Mouse (Mus musculus): ENCODE measurements around the gene Kctd13.

Kctd13 gene

DNA sequence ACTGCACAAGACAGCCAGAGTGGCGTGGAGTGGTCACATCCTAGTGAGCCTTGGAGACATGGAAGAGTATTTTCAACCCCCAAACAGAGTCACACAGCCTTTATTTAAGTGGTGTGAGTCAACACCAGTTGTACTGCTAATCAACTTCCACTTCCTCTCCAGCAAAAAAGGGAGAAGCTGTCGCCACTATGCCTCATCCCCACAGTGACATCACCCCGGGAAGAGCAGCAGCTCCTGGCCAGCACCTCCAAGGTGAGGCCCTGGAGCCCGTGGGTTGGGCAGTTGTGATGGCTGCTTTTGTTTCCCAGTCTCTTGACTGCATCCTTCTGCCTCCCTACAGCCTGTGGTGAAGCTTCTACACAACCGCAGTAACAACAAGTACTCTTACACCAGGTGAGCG lies 12.5 kb downstream of the Kctd13 start:
- DNase-seq (ENCODE audit: extremely low spot score, low spot score) = no peak

DNA sequence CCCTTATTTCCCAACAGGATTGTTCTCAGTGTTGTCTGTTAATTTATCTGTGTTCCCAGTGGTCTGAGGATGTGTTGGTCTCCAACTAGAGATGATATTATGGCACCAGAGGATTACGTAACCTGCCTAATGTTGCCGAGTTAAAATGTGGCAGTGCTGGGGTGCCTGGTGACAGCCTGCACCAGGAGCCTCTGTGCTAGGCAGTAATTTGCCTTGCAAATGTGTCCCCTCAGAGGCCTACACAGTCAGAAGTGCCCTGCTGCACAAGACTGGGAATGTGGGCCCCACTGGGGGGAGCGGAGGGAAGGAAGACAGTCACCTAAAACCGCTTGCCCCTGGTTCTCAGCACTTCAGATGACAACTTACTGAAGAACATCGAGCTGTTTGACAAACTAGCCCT lies 13.1 kb downstream of the Kctd13 start:
- no peak for DNase-seq (ENCODE audit: extremely low spot score, low spot score)

DNA sequence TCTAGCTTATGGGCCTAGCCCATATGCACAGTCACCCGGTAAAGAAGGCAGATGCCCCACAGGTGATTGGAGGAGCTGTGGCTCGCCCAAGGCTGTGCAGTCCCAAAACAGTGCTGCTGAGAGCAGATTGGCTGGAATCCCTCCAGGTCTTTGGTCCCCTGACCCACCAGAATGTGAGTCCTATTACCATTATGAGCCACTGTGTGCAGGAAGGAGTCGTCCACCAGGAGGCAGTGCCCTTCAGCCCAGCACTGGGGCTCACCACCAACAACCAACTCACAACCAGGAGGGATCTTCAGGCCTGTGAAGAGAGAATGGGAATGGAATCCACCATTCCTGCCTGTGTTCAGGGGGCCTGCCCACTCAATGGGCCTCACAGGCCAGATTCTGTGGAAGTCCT lies 17.9 kb downstream of the Kctd13 start:
- DNase-seq (ENCODE audit: extremely low spot score, low spot score) = no peak

DNA sequence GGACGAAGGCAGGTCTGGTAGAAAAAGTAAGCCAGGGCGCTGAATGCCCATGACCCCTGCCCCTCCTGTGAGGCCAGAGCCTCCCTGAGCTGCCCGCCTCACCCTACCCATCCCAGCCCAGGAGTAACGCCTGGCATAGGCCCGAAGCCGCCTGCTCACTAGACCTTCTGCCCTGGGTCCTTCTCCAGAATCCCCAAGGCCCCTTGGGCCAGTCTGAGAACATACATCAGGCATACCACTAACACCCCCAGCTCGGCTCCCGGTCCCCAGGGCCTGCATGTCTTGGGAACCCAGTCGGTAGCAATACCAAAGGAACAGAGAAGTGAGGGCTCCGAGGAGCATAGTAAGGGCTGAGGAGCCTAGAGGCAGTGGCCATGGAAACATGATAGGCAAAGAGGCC lies 19.9 kb downstream of the Kctd13 start:
- no peak for DNase-seq (ENCODE audit: extremely low spot score, low spot score)

DNA sequence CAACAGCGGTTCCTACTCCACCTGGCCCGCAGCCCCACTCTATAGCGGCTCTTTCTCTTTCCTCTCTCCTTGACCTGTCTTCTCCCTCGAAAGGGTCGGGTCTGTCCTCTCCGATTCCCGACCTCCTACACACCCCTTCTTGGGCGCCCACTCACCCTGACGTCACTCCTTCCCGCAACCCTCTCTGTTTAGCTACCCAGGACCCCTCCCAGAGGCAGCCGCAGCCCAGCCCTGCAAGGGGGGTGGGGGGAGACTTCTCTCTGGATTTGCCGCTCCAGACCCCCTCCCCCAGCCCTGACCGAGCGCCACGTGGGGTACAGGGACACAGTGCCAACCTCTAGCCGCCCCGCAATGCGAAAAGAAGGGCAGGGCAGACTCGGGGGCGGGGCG lies 20.7 kb downstream of the Kctd13 start, which contains the start of gene Asphd1:
Gene Asphd1, minus strand, starts transcription at position 180 of the 390 bp plus-strand sequence.
- DNase-seq (ENCODE audit: extremely low spot score, low spot score) = no peak

DNA sequence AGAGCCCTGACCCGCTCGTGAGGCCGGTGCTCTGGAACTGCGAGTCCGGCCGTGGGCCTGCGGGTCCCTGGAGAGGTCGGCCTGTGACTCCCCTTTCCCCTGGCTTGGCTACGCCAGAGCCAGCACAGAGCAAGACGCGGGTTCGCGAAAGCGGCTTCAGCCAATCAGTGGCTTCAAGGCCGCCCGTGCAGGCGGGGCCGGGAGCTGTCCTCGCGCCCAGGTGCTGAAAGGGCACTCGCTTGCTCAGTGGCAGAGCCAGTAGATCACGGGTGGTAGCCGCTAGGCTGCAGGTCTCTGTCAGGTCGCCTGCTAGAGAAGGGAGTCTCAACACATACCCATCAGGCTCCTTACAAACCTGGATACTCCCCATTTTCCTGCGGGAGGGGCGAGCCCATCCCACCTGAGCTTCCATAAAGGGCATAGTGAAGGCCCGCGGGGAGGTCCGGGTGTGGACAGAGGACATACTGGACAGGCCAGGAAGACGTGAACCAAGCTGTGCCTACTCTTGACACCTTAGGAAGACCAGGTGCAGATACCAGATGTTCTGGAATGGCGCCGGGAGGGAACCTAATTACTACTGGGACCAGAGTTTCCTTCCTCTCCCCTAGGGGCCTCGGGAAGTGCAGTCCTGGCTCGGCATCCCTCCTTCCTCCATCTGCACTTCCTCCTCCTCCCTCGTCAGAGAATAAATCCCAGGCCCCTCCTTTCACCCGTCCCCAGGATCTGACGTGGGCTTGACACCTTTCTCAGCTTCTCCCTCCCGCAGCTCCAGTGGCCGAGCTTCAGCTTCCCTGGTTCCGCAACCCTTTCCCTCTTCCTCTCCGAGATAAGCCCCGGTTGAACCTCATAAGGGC lies 21.3 kb downstream of the Kctd13 start, which contains the start of gene Sez6l2:
Gene Sez6l2, plus strand, starts transcription at position 771 of the 854 bp plus-strand sequence.
- peak; percentile 97 for DNase-seq (ENCODE audit: extremely low spot score, low spot score)

DNA sequence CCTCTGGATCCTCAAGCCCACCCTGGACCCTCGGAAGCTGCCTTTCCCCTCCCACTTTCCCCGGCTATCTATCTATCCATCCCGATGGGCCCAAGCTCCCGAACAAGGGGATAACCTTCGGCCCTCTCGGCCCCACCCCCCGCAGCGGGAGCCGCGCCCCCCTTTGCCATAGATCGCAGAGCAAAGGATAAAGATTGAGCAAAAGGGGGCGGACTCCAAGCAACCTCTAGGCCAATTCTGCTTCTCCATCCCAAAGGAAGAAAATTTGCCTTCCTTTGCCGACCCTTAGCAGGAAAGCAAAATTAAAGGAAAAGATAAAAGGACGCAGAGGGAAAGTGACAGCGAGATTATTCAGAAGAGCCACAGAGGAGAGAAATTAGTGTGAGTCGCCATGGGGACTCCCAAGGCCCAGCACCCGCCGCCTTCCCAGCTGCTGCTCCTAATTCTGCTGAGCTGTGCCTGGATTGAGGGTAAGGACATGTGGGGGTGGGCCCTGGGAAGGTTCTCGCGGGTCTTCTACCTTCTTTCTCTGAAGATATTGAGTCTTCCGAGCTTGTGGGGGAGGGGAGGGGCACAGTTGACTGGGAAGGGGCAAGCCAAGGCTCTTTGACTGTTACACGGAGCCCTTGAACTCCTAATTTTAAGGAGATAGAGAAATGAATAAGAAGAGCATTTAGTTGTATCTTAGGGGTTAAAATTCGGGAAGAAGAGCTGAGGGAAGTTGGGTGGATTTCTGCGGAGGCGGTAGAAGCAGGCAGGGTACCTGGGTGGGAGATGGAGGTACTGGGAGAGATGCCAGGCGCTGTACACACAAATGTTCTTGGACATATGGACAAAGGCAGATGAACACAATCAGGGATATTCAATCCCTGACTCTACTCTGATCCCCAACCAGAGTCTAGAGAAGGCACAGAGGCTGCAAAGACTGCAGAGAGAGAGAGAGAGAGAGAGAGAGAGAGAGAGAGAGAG lies 22.3 kb downstream of the Kctd13 start:
- DNase-seq (ENCODE audit: extremely low spot score, low spot score) = no peak

DNA sequence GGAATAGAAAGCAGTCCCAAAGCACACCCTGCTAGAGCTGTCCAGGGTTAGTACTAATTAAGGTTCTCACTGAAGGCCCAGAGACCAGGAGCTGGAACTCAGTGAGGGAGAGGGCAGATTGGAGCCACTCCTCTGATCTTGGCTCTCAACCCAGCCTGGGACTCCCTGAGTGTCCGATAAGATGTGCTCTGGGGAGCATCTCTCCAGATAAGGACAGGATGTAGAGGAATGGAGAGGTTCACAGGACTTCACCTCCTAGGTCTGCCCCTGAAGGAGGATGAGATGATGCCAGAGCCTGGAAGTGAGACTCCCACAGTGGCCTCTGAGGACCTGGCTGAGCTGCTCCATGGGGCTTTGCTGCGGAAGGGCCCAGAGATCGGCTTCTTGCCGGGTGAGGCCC lies 23.1 kb downstream of the Kctd13 start:
- DNase-seq (ENCODE audit: extremely low spot score, low spot score) = no peak

DNA sequence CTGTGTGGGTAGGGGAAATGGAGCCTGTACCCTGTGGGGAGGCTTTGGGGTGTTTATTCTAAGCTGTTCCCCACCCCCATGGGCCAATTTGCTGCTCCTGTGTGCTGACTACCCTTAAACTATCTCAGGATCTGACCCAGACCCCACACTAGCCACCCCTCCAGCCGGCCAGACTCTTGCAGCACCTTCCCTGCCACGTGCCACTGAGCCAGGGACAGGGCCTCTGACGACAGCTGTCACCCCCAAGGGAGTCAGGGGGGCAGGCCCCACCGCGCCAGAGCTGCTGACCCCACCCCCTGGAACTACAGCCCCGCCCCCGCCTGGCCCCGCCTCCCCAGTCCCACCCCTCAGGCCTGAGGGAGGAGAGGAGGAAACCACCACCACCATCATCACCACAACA lies 24.0 kb downstream of the Kctd13 start:
- no peak for DNase-seq (ENCODE audit: extremely low spot score, low spot score)

DNA sequence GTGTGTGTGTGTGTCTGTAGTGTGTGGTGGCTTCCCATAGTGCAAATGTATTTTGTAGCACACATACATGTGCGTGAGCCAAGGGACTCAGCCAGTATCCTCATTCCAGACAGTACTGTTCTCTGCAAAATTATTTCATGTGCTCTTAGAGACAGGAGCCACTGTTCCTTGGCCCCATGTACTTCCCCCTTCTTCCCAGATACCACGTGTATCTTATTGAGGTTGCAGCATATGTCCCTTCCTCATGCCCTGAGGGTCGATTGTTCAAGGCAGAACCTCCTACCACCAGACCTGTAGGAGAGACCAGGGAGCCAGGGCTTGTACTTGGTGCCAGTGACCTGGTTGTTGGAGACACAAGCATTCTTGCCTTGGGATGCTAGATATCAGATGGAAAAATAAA lies 26.4 kb downstream of the Kctd13 start:
- DNase-seq (ENCODE audit: extremely low spot score, low spot score) = no peak

DNA sequence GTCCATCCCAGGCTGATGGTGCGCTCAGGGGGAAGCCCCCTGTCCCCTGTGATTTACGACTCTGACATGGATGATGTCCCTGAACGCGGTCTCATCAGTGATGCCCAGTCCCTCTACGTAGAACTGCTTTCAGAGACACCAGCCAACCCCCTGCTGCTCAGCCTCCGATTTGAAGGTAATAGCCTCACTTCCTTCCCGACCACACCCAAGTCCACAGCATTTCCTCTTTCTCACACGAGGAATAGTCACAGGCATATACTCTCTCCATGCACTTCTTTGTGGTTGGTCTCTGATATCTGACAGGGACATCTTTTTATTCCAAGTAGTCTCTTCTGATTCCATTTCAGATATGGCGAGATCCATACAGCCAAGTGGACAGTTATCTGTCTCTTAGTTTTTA lies 31.1 kb downstream of the Kctd13 start:
- DNase-seq (ENCODE audit: extremely low spot score, low spot score) = no peak

DNA sequence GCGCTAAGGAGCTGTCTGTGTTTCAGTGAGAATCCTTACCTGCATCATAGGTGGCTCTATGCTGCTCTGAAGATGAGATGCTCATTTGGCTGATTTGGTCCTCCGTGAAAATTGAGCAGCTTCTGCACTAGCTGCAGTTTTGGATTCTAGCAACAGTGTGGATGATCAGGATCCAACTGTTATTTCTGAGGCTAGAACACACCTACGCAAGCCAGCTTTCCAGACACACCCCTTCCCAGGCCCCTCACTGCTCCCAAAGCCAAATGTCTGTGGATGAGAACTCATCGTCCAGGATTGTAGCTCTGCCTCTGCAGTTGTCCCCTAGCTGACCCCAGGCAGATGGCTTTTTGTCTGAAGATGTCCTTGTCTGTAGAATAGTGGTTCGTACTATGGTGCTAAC lies 32.4 kb downstream of the Kctd13 start:
- no peak for DNase-seq (ENCODE audit: extremely low spot score, low spot score)

DNA sequence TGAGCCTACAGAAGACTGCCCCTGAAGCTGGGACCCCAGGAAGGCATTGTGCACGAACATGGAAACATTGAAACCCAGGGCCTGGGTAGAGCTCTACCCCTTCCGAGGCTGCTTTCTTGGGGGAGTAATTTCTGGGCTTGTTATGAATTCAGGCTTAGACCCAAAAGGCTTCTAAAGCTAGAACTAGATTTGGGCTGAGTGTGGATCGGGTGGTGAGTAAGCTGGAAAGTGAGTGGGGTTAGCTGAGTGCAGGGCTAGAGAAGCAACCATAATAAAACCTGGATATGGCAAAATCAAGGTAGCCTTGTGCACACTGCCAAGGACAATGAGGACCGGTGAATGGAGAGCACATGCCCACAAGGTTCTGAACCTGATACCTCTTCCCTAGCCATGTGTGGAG lies 33.3 kb downstream of the Kctd13 start:
- no peak for DNase-seq (ENCODE audit: extremely low spot score, low spot score)

DNA sequence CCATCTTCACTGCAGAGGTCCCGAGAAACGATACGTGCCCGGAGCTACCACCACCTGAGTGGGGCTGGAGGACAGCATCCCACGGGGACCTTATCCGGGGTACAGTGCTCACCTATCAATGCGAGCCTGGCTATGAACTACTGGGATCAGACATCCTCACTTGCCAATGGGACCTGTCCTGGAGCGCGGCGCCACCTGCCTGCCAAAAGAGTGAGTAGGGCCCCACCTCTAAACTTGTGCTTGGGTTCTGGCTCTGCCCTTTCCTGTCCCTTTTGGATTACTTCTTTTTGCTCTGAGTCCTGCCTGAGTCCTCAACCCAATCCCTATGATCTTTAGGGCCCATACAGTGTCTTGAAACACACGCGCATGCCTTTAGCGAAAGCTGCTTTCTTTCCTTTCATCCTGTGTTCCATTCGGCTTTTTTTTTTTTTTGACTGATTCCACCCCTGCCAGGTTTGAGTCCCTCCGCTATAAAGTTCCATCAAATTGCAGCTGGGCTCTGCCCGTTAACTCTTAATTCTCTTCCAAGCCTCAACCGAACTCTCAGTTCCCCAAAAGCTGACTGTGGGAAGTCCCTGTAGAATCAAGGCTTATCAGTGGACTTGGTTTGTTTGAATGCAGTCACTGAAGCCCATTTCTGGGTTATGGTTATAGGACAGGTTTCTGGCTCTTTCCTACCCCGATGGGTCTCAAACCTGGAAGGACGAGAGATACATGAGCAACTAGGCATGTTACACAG lies 35.0 kb downstream of the Kctd13 start:
- peak; percentile 34 for DNase-seq (ENCODE audit: extremely low spot score, low spot score)

DNA sequence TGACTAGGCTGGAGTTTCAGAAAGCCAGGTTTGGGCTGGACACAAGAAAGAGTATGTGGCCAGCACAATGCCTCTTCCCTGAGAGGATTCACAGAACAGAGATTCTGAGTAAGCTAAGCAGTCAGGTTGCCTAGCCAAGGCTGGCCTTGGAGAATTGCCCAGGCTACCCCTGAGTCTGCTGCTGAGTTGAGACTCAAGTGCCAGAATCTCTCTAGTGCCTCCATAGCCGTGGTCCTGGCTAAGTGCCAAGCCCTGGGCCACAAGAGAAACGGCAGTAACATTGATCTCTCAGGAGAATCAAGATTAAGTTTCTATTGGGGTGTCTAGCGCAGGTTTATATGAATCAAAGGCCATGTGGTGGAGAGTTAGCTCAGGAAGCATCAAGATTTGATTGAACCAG lies 36.9 kb downstream of the Kctd13 start:
- no peak for DNase-seq (ENCODE audit: extremely low spot score, low spot score)

DNA sequence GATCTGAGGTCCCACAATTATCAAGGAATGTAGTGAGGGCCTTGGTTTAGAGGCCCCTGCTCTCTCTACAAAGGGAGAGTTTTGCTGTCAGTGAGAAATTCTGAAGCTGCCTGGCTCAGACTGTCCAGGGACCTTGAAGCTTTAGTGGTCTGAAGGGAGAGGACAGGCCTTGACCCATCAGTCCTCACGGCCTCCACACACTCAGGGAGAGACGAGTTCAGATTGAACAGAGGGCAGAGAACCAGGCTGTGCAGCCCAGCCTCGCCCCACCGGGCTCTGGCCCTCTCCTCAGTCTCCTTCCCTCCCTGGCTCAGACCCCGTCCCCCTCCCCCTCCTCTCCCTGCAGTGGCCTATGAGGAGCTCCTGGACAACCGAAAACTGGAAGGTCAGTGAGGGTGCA lies 38.7 kb downstream of the Kctd13 start:
- no peak for DNase-seq (ENCODE audit: extremely low spot score, low spot score)

DNA sequence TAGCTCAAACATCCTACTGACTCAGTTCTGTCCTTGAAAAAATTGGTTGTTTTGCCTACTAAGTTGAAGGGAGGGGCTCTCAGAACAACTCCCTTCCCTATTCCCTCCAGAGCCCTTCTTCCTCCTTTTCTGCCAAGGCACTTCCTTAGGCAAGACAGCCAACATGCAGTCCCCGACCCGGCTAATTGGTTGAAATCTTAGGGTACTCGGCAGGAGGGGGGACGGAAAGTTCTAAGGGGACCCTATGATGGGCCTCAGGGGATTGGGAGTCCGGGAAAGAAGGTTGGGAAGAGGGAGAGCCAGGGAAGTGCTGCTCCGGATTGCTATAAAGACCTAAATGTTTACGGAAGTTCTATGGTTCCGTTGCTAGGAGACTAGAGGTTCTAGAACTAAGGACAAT lies 46.8 kb downstream of the Kctd13 start:
- DNase-seq (ENCODE audit: extremely low spot score, low spot score) = no peak

DNA sequence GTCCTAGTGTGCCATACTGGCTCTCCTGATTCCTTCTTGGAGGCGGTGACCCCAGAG lies 47.0 kb downstream of the Kctd13 start, which contains the start of gene Cdipt:
Gene Cdipt, plus strand, starts transcription at position 22 of the 57 bp plus-strand sequence.
- DNase-seq (ENCODE audit: extremely low spot score, low spot score) = no peak

DNA sequence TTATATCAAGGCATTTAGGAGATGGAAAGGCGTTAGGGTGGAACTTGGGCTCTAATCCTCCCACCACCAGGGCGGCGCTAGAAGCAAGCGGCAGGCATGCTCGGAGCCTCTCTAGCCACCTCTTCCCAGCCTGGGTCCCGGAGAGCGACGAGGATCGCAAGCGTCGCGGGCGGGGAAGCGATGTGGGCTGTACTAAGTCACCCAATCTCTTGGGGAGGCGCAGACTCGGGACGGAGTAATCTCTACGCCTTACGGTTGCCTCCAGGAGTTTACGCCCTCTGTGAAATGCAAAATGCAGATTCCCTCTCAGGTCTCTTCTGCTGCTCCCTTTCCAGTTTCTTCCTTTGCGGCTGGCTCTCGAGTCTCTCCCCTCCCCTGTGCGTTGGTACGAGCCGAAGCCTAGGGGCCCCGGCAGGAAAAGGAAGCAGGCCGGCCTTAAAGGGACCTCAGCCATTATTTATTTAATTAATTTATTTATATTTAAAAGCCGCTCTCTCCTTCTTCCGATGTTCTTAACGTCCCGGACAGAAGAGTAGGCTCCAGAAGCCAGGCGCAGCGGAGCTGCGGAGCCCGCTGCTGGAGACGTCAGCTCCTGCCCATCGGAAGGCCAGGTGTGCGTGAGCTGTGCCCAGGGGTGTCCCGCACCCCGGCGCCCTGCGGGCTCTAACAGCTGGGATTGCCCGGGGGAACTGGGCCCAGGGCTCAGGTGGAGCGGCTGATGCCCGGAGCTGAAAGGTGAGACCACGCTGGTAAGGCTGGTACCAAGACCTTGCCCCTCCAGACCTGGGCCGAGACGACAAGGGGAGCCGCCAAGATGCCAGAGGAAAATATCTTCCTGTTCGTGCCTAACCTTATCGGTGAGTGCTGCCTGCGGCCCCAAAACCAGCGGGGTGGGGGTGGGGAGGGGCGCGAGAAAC lies 47.5 kb downstream of the Kctd13 start, which contains the start of gene Cdiptos:
Gene Cdiptos, minus strand, starts transcription at position 149 of the 917 bp plus-strand sequence.
- DNase-seq (ENCODE audit: extremely low spot score, low spot score) = peak; percentile 98

DNA sequence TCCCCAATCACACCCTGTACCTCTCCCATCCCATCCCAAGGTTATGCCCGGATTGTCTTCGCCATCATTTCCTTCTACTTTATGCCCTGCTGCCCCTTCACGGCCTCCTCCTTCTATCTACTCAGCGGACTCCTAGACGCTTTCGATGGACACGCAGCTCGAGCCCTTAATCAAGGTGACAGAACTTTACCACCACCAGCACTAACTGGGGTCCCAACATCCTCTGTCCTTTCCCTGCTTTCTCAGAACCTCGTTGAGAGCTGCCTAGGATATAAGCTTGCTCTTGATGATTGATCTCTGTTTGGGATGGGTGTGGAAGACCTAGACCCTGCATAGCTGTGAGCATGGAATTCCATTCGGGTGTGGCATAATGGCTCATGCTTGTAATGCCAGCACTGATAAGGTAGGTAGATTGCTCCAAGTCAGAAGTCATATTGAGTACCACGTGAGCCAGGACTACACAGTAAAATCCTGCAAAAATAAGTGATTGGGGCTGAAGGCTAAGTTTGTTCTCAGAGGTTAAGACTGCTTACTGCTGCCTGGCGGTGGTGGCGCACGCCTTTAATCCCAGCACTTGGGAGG lies 48.3 kb downstream of the Kctd13 start:
- DNase-seq (ENCODE audit: extremely low spot score, low spot score) = no peak

DNA sequence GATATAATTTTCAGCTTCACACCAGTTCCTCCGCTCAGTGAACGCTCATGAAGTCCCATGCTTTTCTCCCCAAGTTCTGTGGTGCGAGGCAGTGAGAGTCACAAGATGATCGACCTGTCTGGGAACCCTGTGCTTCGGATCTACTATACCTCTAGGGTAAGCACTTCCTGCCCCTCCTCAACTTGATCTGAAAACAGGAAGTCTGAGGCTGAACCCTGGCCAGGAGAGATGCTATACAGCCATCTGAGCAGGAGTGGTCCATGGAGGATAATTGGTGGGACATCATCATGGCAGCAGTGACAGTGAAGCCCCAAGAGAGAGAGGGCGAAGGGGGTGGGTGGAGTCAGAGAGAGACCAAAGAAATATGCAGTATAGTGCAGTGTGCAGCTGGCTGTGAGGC lies 50.2 kb downstream of the Kctd13 start:
- DNase-seq (ENCODE audit: extremely low spot score, low spot score) = no peak
